Comparison of ENCODE assay signal across 26 mouse cellular contexts in genomic region chr17:15434748-15435147, GRCm38 (mm10). TPM values are rescaled to one million over a fixed set of nuclear protein-coding genes. Genes with fewer than 3 reads are reported as not detected.
DNase-seq lines count a peak whose midpoint lies in the region; ATAC-seq and TF ChIP-seq lines count a peak whose summit lies in the region.
"Had no signal": no experiment of that assay in that cellular context is flagged by ENCODE, and none has a peak within 500 bp of the region (broad histone marks: within the 10 kb centered on the region; RNA-seq: fewer than 3 reads in every experiment).

No protein-coding gene starts in this region.

- TF ChIP-seq EP300 in liver, postnatal 0 days (IDR thresholded peaks at IDR 0.05; ENCODE audit: low read depth): no peak

- DNase-seq in 416B (ENCODE audit: low read depth): peak; percentile 80
- DNase-seq in liver, postnatal 0 days: peak; percentile 50
- DNase-seq in testis, postnatal 14 days (ENCODE audit: low spot score): no peak
- DNase-seq in retina, embryonic 14.5 days (ENCODE audit: low spot score): no peak
- no peak for DNase-seq in embryonic facial prominence, embryonic 10.5 days (ENCODE audit: low spot score)
- DNase-seq: adrenal gland, postnatal 36 days; B cell, adult 2 months; cerebellum, adult 11 months; cerebellum, adult 9-10 months; cerebellum, postnatal 36 days; gastrocnemius, postnatal 10 days; heart, postnatal 36 days; kidney, adult 18-20 months; kidney, postnatal 36 days had no signal

- no peak overlapping the region for H3K4me3 ChIP-seq in liver, embryonic 12.5 days
- no peak overlapping the region for H3K4me3 ChIP-seq in liver, postnatal 0 days (ENCODE audit: low read depth, low read length)
- no peak overlapping the region for H3K4me3 ChIP-seq in embryonic facial prominence, embryonic 10.5 days
- H3K4me3 ChIP-seq: erythroblast, embryonic 14.5 days; forebrain, embryonic 13.5 days; lung, embryonic 15.5 days; megakaryocyte, embryonic 14.5 days; midbrain, embryonic 12.5 days; myocyte; neural tube, embryonic 12.5 days had no signal

- peak; percentile 62 for ATAC-seq in common myeloid progenitor, adult 5-6 weeks (replicated peaks; ENCODE audit: low read depth, poor library complexity, severe bottlenecking)
- ATAC-seq in liver, embryonic 12.5 days: 0 out of 2 replicates have a peak, but pooled peaks have one; percentile 18
- peak; percentile 85 for ATAC-seq in liver, postnatal 0 days
- ATAC-seq: forebrain, embryonic 13.5 days; inflammation-experienced regulatory T-cells, adult 6 months had no signal

- peak; percentile 28; the same call in 1 of the 2 replicates for TF ChIP-seq CTCF in liver, postnatal 0 days (IDR thresholded peaks at IDR 0.05; ENCODE audit: low read depth)

- H3K27me3 ChIP-seq in liver, embryonic 12.5 days (replicated peaks): no peaks in the 10 kb centered on the region
- H3K27me3 ChIP-seq in liver, postnatal 0 days (ENCODE audit: insufficient read depth, low read length): no peaks in the 10 kb centered on the region
- no peaks in the 10 kb centered on the region for H3K27me3 ChIP-seq in embryonic facial prominence, embryonic 10.5 days (replicated peaks; ENCODE audit: low read depth, poor library complexity, severe bottlenecking)
- H3K27me3 ChIP-seq: forebrain, embryonic 13.5 days; lung, embryonic 15.5 days; megakaryocyte, embryonic 14.5 days; midbrain, embryonic 12.5 days; neural tube, embryonic 12.5 days had no signal

- H3K9ac ChIP-seq in liver, embryonic 12.5 days: no peak overlapping the region
- H3K9ac ChIP-seq in liver, postnatal 0 days (replicated peaks): no peak overlapping the region
- H3K9ac ChIP-seq: forebrain, embryonic 13.5 days; hindbrain, embryonic 14.5 days; lung, embryonic 15.5 days; midbrain, embryonic 12.5 days; neural tube, embryonic 12.5 days had no signal

- 0 out of 2 replicates have a peak, but pooled peaks cover 7% of the 10 kb centered on the region for H3K4me1 ChIP-seq in liver, embryonic 12.5 days
- H3K4me1 ChIP-seq in liver, postnatal 0 days (ENCODE audit: insufficient read depth): peaks cover 12% of the 10 kb centered on the region
- H3K4me1 ChIP-seq in embryonic facial prominence, embryonic 10.5 days: peaks cover under 1% of the 10 kb centered on the region; the same call in 1 of the 2 replicates
- H3K4me1 ChIP-seq: lung, embryonic 15.5 days; neural tube, embryonic 12.5 days had no signal

- H3K36me3 ChIP-seq in liver, embryonic 12.5 days: peaks cover 11% of the 10 kb centered on the region
- no peaks in the 10 kb centered on the region for H3K36me3 ChIP-seq in liver, postnatal 0 days (replicated peaks; ENCODE audit: insufficient read depth, low read length)
- peaks cover 29% of the 10 kb centered on the region for H3K36me3 ChIP-seq in embryonic facial prominence, embryonic 10.5 days (replicated peaks)

- whole genome bisulfite sequencing in liver, embryonic 12.5 days (ENCODE audit: insufficient replicate concordance): 42% methylated on average over 3 of the region's 3 CpGs
- 29% methylated on average over 3 of the region's 3 CpGs for WGBS in liver, postnatal 0 days (ENCODE audit: insufficient replicate concordance)
- 83% methylated on average over 3 of the region's 3 CpGs for WGBS in embryonic facial prominence, embryonic 10.5 days

- no peak overlapping the region for H3K27ac ChIP-seq in liver, embryonic 12.5 days
- peak overlapping the region; percentile 64 for H3K27ac ChIP-seq in liver, postnatal 0 days (ENCODE audit: low read depth)
- no peak overlapping the region for H3K27ac ChIP-seq in embryonic facial prominence, embryonic 10.5 days (replicated peaks)
- H3K27ac ChIP-seq: forebrain, embryonic 13.5 days; hindbrain, embryonic 14.5 days; lung, embryonic 15.5 days; midbrain, embryonic 12.5 days; neural tube, embryonic 12.5 days had no signal

- H3K4me2 ChIP-seq in liver, embryonic 12.5 days: no peak overlapping the region
- no peak overlapping the region for H3K4me2 ChIP-seq in liver, postnatal 0 days (ENCODE audit: low read depth, low read length)
- H3K4me2 ChIP-seq: forebrain, embryonic 13.5 days; heart, embryonic 11.5 days; hindbrain, embryonic 14.5 days; lung, embryonic 15.5 days; midbrain, embryonic 12.5 days; neural tube, embryonic 12.5 days had no signal

- no peaks in the 10 kb centered on the region for H3K9me3 ChIP-seq in liver, embryonic 12.5 days (replicated peaks)
- no peaks in the 10 kb centered on the region for H3K9me3 ChIP-seq in liver, postnatal 0 days (ENCODE audit: low read length)
- no peaks in the 10 kb centered on the region for H3K9me3 ChIP-seq in embryonic facial prominence, embryonic 10.5 days
- H3K9me3 ChIP-seq: forebrain, embryonic 13.5 days; lung, embryonic 15.5 days; megakaryocyte, embryonic 14.5 days; midbrain, embryonic 12.5 days; neural tube, embryonic 12.5 days had no signal

RNA-seq across cellular contexts. Expression of gene Fam120b, which starts 38.7 kb away (rescaled TPM):
- total RNA-seq in common myeloid progenitor, adult 5-6 weeks (2017): 12.7 and 14.7 TPM in 2 replicates
- polyA plus RNA-seq in liver, embryonic 12.5 days (2016; fragmentation: Nextera tagmentation; extraction: Ambion mirVana): 8.6 and 8.9 TPM in 2 replicates
- 5.0 and 5.2 TPM in 2 replicates for polyA plus RNA-seq in liver, postnatal 0 days (2015; fragmentation: Nextera tagmentation; extraction: Ambion mirVana)
- 26.9 and 27.3 TPM in 2 replicates for polyA plus RNA-seq in embryonic facial prominence, embryonic 10.5 days (2016; fragmentation: Nextera tagmentation; extraction: Ambion mirVana)

RNA-seq across cellular contexts. Expression of gene Dll1, which starts 58.1 kb away (rescaled TPM):
- total RNA-seq in common myeloid progenitor, adult 5-6 weeks (2017): 0.23 TPM in 1 of 2 replicates, not detected in the other
- 1.5 and 1.7 TPM in 2 replicates for polyA plus RNA-seq in liver, embryonic 12.5 days (2016; fragmentation: Nextera tagmentation; extraction: Ambion mirVana)
- polyA plus RNA-seq in liver, postnatal 0 days (2015; fragmentation: Nextera tagmentation; extraction: Ambion mirVana): 1.9 and 2.6 TPM in 2 replicates
- polyA plus RNA-seq in embryonic facial prominence, embryonic 10.5 days (2016; fragmentation: Nextera tagmentation; extraction: Ambion mirVana): 13.2 and 22.1 TPM in 2 replicates

Comparison
In these comparisons a context has a peak if more than half of its experiments do, and no peak if none do; other contexts are left out.
1. DNase-seq: peak in 416B (single experiment) and liver, postnatal 0 days (single experiment); none in testis, postnatal 14 days (single experiment), retina, embryonic 14.5 days (single experiment) and embryonic facial prominence, embryonic 10.5 days (single experiment).
2. ATAC-seq: peak in every context shown above with its lines; median percentile 85 in liver, postnatal 0 days; 62 in common myeloid progenitor, adult 5-6 weeks; 18 in liver, embryonic 12.5 days.